Comparison of ENCODE assay signal across 13 mouse cellular contexts in genomic region chr4:50772456-50772855, GRCm38 (mm10).
"Had no signal": no experiment of that assay in that cellular context is flagged by ENCODE, and none has a peak within 500 bp of the region (broad histone marks: within the 10 kb centered on the region; RNA-seq: fewer than 3 reads in every experiment).

No protein-coding gene starts in this region.

- H3K4me1 ChIP-seq: limb, embryonic 13.5 days; midbrain, embryonic 12.5 days; neural tube, embryonic 15.5 days had no signal

- H3K36me3 ChIP-seq: limb, embryonic 13.5 days; midbrain, embryonic 12.5 days; neural tube, embryonic 15.5 days had no signal

- H3K27me3 ChIP-seq: limb, embryonic 13.5 days; midbrain, embryonic 12.5 days; neural tube, embryonic 15.5 days had no signal

- H3K27ac ChIP-seq: limb, embryonic 13.5 days; liver, embryonic 14.5 days; midbrain, embryonic 12.5 days; neural tube, embryonic 15.5 days; stomach, postnatal 0 days had no signal

- H3K4me2 ChIP-seq: limb, embryonic 13.5 days; midbrain, embryonic 12.5 days; neural tube, embryonic 15.5 days had no signal

- H3K9me3 ChIP-seq: limb, embryonic 13.5 days; midbrain, embryonic 12.5 days; neural tube, embryonic 15.5 days had no signal

- H3K4me3 ChIP-seq: limb, embryonic 13.5 days; midbrain, embryonic 12.5 days; myocyte; neural tube, embryonic 15.5 days had no signal

- H3K9ac ChIP-seq: limb, embryonic 13.5 days; liver, embryonic 14.5 days; midbrain, embryonic 12.5 days; neural tube, embryonic 15.5 days had no signal

- DNase-seq: kidney, postnatal 10 days; left cerebral cortex, postnatal 4 days; lung, adult 18-20 months; right cerebral cortex, adult 18-20 months; right cerebral cortex, postnatal 25 days; thymus, adult 18-20 months; thymus, postnatal 14 days had no signal
